Mouse (Mus musculus): Measurements from ENCODE around the gene Epb41l2. TPM values are rescaled to one million over a fixed set of nuclear protein-coding genes. Genes with fewer than 3 reads are reported as not detected.

Epb41l2 gene
- total RNA-seq, 2 experiments from 2014 or later: 21.9 to 29.9 TPM

DNA sequence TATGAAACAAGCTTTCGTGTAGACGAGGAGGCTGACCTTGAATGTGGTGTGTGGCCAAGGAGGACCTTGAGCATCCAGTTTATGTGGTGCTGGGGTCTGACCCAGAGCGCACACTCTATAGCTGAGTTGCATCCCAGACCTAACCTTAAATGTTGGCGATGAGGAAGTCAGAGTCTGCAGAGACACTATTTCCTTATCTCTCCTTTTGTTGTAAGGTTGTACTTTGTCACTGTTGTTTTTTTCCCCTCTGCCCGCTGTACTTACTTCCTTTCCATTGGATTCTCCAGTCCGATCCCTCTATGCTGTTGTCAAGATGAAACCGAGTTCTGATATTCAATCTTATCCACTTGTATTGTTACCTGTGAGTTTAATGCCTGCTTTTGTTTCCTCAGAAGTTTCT is 5.6 kb downstream of the Epb41l2 start:
- DNase-seq (ENCODE audit: low spot score): no peak

- DNase-seq (ENCODE audit: low spot score): no peak
Measured at GRCm38 (mm10) chr10:25365708-25366107, 6.1 kb downstream of the Epb41l2 start.

DNA sequence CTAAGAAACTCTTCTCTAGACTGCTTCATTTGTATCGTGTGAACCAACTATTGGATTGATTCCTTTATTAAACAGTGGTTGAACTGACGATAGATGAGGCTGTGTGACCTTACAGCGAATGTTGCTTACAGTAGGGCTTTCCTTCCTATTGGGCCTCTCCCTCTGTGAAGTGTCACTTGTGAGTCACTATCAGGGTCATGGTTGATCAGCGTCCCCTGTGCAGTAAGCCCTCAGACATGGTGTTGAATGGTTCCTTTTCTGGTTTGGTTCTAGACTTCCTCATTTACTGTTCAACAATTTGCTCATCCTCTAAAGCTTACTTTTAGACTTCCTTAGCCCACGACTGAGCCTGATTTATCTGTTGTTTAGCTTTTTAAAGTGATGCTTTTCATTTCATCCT is 7.1 kb downstream of the Epb41l2 start:
- no peak for DNase-seq (ENCODE audit: low spot score)

DNA sequence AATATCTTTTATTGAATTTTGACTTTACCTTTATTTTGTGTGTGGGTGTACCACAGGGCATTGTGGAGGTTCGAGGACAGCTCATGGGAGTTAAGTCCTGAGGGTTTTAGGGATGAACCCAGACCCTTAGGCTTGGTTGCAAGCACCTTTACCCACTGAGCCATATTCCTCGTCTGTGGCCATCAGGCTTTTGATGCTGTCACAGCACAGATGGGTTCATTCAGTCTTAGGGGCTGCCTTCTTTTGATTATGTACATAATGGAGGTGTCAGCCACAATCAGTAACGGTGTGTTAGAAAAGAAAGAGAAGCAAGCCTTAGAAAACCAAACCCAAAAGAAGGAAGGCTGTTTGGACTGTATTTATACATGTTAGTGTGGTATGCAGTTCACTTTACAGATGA is 9.3 kb downstream of the Epb41l2 start:
- DNase-seq (ENCODE audit: low spot score): no peak

DNA sequence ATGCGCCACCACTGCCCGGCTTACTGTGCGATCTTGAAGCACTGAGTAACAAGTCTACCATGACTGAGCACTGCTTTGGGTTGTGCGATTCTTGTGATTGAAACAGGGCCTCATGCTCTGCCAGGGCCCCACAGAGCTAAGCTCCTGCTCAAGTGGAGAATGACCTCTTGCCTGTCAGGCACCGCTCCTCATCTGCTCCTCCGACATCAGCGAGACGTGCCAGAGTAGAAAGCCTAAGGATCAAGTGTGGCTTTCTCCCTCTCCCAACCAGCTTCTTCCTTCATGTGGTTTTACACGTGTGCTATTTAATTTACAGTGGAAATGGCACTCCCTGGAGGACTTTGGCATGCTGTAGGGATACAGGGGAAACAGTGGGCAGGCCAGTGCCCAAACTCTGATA is 10.1 kb downstream of the Epb41l2 start:
- DNase-seq (ENCODE audit: low spot score): no peak

GRCm38 (mm10) chr10:25371336-25371735 is 11.7 kb downstream of the Epb41l2 start:
- DNase-seq (ENCODE audit: low spot score): no peak

GRCm38 (mm10) chr10:25371915-25372371 is 12.3 kb downstream of the Epb41l2 start:
- DNase-seq (ENCODE audit: low spot score): no peak

GRCm38 (mm10) chr10:25372510-25373148 is 13.0 kb downstream of the Epb41l2 start:
- peak; percentile 63 for DNase-seq (ENCODE audit: low spot score)

DNA sequence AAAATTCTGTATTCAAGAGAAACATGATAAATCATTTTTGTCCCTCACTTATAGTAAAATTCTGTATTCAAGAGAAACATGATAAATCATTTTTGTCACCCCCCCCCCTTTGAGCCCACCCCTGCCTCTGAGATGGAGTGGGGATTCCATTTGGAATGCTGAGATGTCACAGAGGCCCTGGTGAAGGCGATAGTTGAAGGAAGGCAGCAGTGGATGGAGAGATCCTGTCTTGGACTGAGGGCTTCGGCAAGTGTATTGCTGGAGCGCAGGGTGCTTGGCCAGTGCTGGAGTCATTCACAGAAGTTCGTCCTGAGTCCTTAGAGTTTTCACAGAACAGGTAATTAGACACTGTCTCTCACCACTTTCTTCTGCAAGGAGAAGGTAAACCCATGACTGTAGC is 15.4 kb downstream of the Epb41l2 start:
- DNase-seq (ENCODE audit: low spot score): no peak

GRCm38 (mm10) chr10:25380746-25381481 is 21.3 kb downstream of the Epb41l2 start:
- no peak for DNase-seq (ENCODE audit: low spot score)

DNA sequence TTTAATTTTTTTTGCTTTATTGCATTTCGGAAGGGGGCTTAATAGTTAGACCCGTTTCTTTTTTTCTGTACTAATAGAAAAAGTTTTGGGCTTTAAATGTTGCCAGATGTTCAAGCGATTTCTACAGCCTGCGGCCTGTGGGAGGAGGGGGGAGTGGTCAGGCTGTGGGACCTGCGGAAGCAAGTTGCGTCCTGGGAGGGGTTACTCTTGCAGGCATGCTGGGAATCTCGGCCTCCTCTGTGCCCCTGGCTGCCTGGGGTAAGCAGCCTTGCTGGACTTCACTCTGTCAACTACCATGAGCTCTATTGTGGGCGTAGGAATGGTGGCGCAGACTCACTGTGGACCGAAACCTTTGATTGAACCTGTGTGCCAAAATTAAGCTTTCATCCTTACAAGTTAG is 22.4 kb downstream of the Epb41l2 start:
- DNase-seq (ENCODE audit: low spot score): no peak

GRCm38 (mm10) chr10:25383171-25383570 is 23.6 kb downstream of the Epb41l2 start:
- no peak for DNase-seq (ENCODE audit: low spot score)

- no peak for DNase-seq (ENCODE audit: low spot score)
Measured at GRCm38 (mm10) chr10:25384391-25384790, 24.8 kb downstream of the Epb41l2 start.

DNA sequence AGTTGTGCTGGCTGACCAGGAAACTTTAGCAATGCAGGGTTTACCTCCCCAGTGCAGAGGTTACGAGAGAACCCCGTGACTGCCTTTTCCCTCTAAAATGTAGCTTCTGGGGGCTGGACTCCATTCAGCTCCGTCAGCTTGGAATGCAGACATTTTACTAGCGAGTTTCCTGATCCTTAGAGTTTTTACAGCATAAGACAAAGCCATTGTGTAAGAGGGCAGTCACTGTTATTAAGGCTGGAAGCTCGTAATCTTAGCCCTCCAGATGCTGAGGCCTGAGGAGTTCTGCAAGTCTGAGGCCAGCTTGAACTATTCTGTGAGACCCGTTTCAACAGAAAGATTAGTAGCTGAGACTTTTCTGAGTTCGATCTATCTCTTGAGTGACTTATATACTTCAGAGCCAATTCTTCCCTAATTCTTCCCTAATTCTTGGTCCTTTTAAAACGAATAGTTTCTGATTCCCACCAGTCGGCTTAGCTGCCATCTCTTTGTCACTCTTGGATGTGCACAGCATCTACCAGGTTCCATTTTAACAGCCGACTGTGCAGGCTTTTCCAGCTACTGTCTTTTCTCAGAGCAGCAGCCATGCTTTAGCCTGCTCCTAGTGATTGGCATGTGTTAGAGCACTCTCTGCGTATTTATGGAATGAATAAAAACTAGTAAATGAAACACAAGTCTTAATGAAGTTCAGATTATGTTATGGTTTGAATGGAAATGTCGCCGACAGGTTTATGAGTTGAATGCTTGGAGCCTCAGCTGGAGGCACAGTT is 26.4 kb downstream of the Epb41l2 start:
- no peak for DNase-seq (ENCODE audit: low spot score)

DNA sequence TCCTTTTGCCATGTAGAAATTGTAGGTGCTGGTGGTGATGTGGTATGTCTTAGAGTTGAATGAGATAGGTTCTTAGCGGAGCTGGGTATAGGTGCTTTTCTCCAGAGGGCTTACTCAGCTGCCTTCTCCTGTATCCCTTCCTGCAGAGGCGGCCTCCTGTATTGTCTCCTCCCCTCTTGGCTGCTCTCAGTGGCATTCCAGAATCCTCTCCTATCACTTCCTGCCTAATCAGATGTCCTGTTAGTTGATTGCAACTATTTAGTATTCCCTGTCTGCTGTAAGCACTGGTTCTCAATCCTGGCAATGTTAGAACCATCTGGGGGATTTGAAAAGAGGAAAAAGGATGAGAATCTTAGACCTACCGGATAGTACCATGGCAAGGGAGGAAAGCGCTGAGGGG is 27.3 kb downstream of the Epb41l2 start:
- DNase-seq (ENCODE audit: low spot score): no peak

- no peak for DNase-seq (ENCODE audit: low spot score)
Measured at GRCm38 (mm10) chr10:25387268-25387667, 27.7 kb downstream of the Epb41l2 start.

DNA sequence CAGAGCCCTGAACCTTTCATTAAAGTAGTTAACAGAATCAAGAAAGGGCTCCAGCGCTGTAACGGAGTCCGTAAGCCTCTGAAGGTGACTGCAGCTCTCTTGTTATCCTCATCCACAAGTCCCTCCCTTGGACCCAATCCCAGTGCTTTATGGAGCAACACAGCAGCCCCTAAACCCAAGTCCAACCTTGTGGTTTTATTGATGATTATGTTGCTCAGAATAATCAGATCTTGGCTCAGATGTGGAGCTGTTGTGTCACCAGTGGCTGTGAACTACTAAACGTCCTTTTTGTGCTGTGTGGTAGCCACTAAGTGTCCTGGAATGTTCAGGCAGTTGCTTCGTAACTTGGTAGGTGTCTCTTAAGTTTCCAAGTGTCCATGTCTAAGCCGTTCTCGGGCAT is 33.2 kb downstream of the Epb41l2 start:
- DNase-seq (ENCODE audit: low spot score): no peak

- no peak for DNase-seq (ENCODE audit: low spot score)
Measured at GRCm38 (mm10) chr10:25393721-25394120, 34.1 kb downstream of the Epb41l2 start.

GRCm38 (mm10) chr10:25395236-25395886 is 35.8 kb downstream of the Epb41l2 start:
- peak; percentile 54 for DNase-seq (ENCODE audit: low spot score)

GRCm38 (mm10) chr10:25396859-25397258 is 37.3 kb downstream of the Epb41l2 start:
- DNase-seq (ENCODE audit: low spot score): no peak

GRCm38 (mm10) chr10:25397767-25398690 is 38.4 kb downstream of the Epb41l2 start:
- no peak for DNase-seq (ENCODE audit: low spot score)
